Mouse (Mus musculus): ENCODE data around the gene Elmod3. TPM values are rescaled to one million over a fixed set of nuclear protein-coding genes. Genes with fewer than 3 reads are reported as not detected.
A peak's percentile ranks its signal among the peaks of the same experiment; 100 is the strongest.

The Elmod3 gene
- polyA plus RNA-seq, 1 experiment from 2014 or later: 17.0 TPM

DNA sequence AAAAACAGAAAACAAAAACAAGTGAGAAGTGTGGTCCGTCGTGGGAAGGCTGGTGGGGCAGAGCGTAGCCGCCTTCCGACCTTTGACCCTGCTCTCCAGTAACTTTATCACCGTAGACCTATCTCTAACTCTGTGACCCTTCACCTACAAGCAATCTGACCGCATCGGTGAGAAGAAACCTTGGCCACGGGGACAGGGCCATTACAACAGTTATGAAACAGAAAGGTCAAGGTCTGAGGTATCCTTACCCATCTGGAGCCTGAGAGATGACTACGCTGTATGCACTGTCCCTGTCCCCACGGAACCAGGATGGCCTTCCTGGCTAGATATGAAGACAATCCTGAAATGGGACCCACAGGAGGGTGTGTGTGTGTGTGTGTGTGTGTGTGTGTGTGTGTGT is 14.1 kb downstream of the Elmod3 start:
- Histone ChIP-seq H3K27ac (ENCODE audit: low read length) (no peak overlapping the region), H3K4me3 (replicated peaks; ENCODE audit: low read length) (no peak overlapping the region), H3K9ac (replicated peaks; ENCODE audit: low read depth, low read length) (no peak overlapping the region), H3K4me2 (ENCODE audit: low read length) (no peak overlapping the region), H3K27me3 (replicated peaks; ENCODE audit: control insufficient read depth, insufficient read depth, low read length) (no peaks in the 10 kb centered on the region), H3K9me3 (ENCODE audit: control insufficient read depth, low read length) (no peaks in the 10 kb centered on the region), H3K4me1 (replicated peaks; ENCODE audit: control insufficient read depth, insufficient read depth, low read length) (no peaks in the 10 kb centered on the region), H3K36me3 (ENCODE audit: control insufficient read depth, insufficient read depth) (no peaks in the 10 kb centered on the region)
- 93% methylated on average over 11 of the region's 11 CpGs for WGBS
- no peak for ATAC-seq

DNA sequence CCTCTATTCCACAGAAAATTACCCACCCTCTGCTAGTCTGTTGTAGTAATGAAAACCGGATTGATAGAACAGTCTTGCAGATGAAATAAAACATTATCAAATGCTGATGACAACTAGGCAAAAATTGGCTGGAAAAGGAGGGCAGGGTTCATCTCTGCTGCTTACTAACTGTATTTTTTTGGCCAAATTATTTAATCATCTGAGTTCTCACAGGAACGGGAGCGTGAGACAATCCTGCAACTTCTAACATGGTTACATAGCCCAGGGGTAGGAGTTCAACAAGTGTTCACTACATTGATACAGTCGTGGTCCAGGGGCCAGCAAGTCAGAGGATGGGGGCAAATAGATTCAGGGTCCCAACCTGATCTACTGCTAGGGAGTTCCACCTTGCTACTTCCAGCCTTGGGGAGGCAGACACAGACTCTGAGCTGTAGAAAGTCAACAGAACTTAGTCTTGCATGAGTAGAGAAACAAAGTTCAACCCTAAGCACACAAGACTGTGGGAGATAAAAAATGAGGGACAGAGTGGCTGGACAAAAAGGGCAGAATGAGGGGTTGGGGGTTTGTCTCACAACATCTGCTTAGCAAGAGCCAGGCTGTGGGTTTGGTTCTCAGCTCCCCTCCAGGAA is 14.9 kb downstream of the Elmod3 start:
- Histone ChIP-seq H3K4me3 (replicated peaks; ENCODE audit: low read length) (no peak overlapping the region), H3K27me3 (replicated peaks; ENCODE audit: control insufficient read depth, insufficient read depth, low read length) (no peaks in the 10 kb centered on the region), H3K9me3 (ENCODE audit: control insufficient read depth, low read length) (no peaks in the 10 kb centered on the region), H3K4me2 (ENCODE audit: low read length) (no peak overlapping the region), H3K9ac (replicated peaks; ENCODE audit: low read depth, low read length) (no peak overlapping the region), H3K36me3 (ENCODE audit: control insufficient read depth, insufficient read depth) (no peaks in the 10 kb centered on the region), H3K27ac (ENCODE audit: low read length) (no peak overlapping the region), H3K4me1 (replicated peaks; ENCODE audit: control insufficient read depth, insufficient read depth, low read length) (no peaks in the 10 kb centered on the region)
- 91% methylated on average over 4 of the region's 4 CpGs for WGBS
- no peak for ATAC-seq

DNA sequence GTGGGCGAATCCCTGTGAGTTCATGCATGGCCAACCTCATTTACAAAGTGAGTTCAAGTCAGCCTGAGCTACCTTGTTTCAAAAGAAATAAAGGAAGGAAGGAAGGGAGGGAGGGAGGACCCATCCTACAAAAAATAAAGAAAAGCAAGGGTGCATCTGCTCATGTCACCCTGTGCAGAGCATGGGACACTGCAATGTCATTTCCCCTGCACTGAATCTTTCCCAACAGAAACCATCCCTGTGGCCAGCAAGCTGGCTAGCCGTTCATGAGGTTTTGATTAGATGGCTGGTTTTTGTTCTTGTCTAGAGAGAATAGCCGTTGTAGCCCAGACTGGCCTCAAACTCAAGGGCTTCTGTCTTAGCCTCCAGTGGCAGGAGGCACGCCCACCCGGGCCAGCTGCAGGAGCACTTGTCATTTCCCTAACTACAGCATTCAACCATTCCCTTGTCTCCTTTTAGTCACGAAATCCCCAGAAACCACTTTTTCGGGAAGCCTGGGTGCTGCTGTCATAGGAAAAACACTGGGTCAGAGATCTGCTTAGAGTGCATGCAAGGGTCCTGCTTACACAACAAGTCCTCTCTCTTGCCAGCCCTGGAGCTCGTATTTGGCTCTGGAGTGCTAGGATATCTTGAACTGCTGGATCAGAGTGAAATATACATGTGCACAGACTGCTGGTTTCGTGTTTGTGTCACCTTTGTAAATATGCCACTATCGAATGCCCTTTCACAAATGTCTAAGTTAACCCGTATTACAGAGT is 16.4 kb downstream of the Elmod3 start:
- ATAC-seq: no peak
- WGBS: 71% methylated on average over 11 of the region's 11 CpGs

DNA sequence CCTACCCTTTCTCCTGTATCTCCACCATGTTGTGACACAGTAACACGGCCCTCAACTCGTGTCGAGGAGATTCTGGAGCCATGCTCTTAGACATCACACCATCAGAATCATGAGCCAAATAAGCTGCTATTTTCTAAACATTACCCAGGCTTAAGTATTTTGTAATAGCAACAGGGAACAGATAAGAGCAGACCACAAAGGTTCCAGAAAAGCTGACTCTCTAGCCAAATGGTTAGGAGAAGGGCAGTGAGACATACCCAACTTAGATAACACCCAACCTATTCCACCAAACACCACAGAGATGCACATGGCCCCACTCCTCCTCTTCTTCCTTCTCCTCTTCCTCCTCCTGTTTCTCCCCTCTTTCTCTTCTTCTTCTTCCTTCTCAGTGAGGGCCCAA is 22.2 kb downstream of the Elmod3 start:
- Histone ChIP-seq H3K4me3 (replicated peaks; ENCODE audit: low read length) (no peak overlapping the region), H3K9ac (replicated peaks; ENCODE audit: low read depth, low read length) (no peak overlapping the region), H3K4me2 (ENCODE audit: low read length) (no peak overlapping the region), H3K36me3 (ENCODE audit: control insufficient read depth, insufficient read depth) (no peaks in the 10 kb centered on the region), H3K4me1 (replicated peaks; ENCODE audit: control insufficient read depth, insufficient read depth, low read length) (no peaks in the 10 kb centered on the region), H3K27ac (ENCODE audit: low read length) (no peak overlapping the region), H3K27me3 (replicated peaks; ENCODE audit: control insufficient read depth, insufficient read depth, low read length) (no peaks in the 10 kb centered on the region), H3K9me3 (ENCODE audit: control insufficient read depth, low read length) (no peaks in the 10 kb centered on the region)
- 86% methylated on average over 3 of the region's 3 CpGs for WGBS
- ATAC-seq: no peak

More for the DNA sequence above, 16.4 kb downstream of the Elmod3 start:
- H3K9me3 ChIP-seq (ENCODE audit: control insufficient read depth, low read length): no peaks in the 10 kb centered on the region
- H3K9ac ChIP-seq (replicated peaks; ENCODE audit: low read depth, low read length): no peak overlapping the region
- no peak overlapping the region for H3K4me2 ChIP-seq (ENCODE audit: low read length)
- no peak overlapping the region for H3K4me3 ChIP-seq (replicated peaks; ENCODE audit: low read length)
- no peaks in the 10 kb centered on the region for H3K27me3 ChIP-seq (replicated peaks; ENCODE audit: control insufficient read depth, insufficient read depth, low read length)
- H3K4me1 ChIP-seq (replicated peaks; ENCODE audit: control insufficient read depth, insufficient read depth, low read length): no peaks in the 10 kb centered on the region
- no peak overlapping the region for H3K27ac ChIP-seq (ENCODE audit: low read length)
- H3K36me3 ChIP-seq (ENCODE audit: control insufficient read depth, insufficient read depth): no peaks in the 10 kb centered on the region

DNA sequence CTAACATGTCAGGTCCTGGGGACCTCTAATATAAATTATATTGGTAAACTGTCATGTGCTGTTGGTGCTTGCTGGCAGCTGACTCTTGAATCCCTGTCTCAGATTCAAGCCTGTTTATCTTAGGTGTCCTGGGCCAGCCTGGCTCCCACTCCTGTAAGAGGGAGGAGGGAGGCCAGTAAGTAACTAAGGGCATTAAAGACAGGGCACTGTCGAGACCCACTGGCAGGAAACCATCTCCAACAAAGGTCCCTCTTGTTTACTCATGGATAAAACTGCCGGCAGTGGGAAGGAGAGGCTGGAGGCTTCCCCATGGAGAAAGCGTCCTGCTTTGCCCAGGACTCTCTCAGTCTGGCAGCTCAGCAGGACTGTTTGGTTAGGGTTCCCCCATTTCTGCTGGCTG is 26.4 kb downstream of the Elmod3 start:
- Histone ChIP-seq H3K4me1 (replicated peaks; ENCODE audit: control insufficient read depth, insufficient read depth, low read length) (no peaks in the 10 kb centered on the region), H3K4me2 (ENCODE audit: low read length) (no peak overlapping the region), H3K27me3 (replicated peaks; ENCODE audit: control insufficient read depth, insufficient read depth, low read length) (no peaks in the 10 kb centered on the region), H3K9ac (replicated peaks; ENCODE audit: low read depth, low read length) (no peak overlapping the region), H3K36me3 (ENCODE audit: control insufficient read depth, insufficient read depth) (no peaks in the 10 kb centered on the region), H3K9me3 (ENCODE audit: control insufficient read depth, low read length) (no peaks in the 10 kb centered on the region), H3K4me3 (replicated peaks; ENCODE audit: low read length) (no peak overlapping the region), H3K27ac (ENCODE audit: low read length) (no peak overlapping the region)
- WGBS: 58% methylated on average over 3 of the region's 3 CpGs
- ATAC-seq: no peak

DNA sequence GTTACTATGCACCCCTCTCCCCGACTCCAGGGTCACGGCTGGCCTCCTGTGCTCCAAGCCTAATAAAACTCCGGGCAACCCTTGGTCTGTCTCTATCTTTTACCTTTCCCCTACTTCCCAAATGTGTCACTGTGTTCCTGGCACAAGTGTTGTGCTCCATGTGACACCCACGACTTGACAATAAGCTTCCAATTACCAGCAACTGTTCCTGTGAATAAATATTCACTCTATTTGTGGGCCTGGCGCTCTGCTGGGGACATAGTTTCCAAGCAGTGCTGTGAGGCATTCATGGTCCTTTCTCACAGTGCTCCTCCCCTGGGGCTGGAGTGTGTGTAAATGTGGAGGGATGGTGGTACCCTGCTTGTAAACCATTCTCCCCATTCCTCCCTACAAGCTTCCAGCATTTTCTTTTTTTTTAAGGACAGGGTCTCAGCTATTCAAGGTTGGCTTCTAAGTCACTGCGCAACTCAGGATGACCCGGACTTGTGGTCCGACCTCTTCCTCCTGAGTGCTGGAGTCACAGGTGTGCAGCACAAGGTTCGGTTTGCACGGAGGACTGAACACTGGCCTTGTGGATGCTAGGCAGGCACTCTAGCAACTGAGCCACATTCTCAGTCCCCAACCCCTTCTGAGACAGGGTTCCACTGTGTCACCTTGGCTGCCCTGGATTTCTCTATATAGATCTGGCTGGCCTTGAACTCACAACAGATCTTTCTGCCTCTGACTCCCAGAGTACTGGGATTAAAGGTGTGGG is 27.4 kb downstream of the Elmod3 start:
- H3K4me2 ChIP-seq (ENCODE audit: low read length): no peak overlapping the region
- no peaks in the 10 kb centered on the region for H3K9me3 ChIP-seq (ENCODE audit: control insufficient read depth, low read length)
- H3K27me3 ChIP-seq (replicated peaks; ENCODE audit: control insufficient read depth, insufficient read depth, low read length): no peaks in the 10 kb centered on the region
- H3K9ac ChIP-seq (replicated peaks; ENCODE audit: low read depth, low read length): no peak overlapping the region
- H3K36me3 ChIP-seq (ENCODE audit: control insufficient read depth, insufficient read depth): no peaks in the 10 kb centered on the region
- H3K27ac ChIP-seq (ENCODE audit: low read length): no peak overlapping the region
- WGBS: 88% methylated on average over 10 of the region's 10 CpGs
- ATAC-seq: no peak
- H3K4me3 ChIP-seq (replicated peaks; ENCODE audit: low read length): no peak overlapping the region
- peaks cover under 1% of the 10 kb centered on the region; the same call in 1 of the 2 replicates for H3K4me1 ChIP-seq (replicated peaks; ENCODE audit: control insufficient read depth, insufficient read depth, low read length)

DNA sequence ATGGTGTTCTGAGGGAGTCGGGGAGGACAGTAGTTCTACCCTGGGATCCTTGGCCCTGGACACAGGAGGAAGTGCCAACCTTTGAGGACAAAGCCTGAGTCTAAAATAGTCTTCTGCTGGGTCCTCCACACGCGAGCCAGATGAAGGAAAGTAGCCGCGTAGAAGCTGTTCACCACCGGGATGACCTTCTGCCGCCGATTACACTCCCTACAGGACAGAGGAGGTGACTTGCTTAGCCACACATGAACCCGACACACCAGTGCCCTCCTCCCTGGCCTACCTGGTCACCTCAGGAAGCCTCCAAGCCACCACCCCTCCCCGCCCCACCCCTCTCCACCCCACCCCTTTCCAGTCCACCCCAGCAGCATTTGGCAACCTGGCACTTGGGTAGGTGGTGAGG is 29.5 kb downstream of the Elmod3 start:
- 92% methylated on average over 9 of the region's 10 CpGs for WGBS

DNA sequence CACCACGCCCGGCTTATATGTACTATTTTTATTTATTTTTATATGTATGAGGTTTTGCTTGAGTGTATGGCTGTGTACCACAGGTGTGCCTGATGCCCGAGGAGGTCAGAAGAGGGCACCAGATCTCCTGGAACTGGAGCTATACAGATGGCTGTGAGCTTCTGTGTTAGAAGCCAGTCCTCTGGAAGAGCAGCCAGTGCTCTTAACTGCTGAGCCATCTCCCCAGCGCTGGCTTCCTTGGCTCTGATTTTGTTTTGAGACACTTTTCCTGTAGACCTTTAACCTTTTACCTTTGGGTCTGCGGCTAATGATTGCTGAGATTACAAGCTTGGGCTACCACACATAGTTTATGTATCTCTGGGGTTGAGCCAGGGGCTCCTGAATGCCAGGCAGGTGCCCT is 30.7 kb downstream of the Elmod3 start:
- H3K27me3 ChIP-seq (replicated peaks; ENCODE audit: control insufficient read depth, insufficient read depth, low read length): no peaks in the 10 kb centered on the region
- H3K9me3 ChIP-seq (ENCODE audit: control insufficient read depth, low read length): no peaks in the 10 kb centered on the region
- H3K27ac ChIP-seq (ENCODE audit: low read length): no peak overlapping the region
- ATAC-seq: no peak
- H3K4me3 ChIP-seq (replicated peaks; ENCODE audit: low read length): no peak overlapping the region
- peaks cover 2% of the 10 kb centered on the region; the same call in 1 of the 2 replicates for H3K4me1 ChIP-seq (replicated peaks; ENCODE audit: control insufficient read depth, insufficient read depth, low read length)
- WGBS: 90% methylated on average over 5 of the region's 5 CpGs
- no peak overlapping the region for H3K4me2 ChIP-seq (ENCODE audit: low read length)
- no peaks in the 10 kb centered on the region for H3K36me3 ChIP-seq (ENCODE audit: control insufficient read depth, insufficient read depth)
- H3K9ac ChIP-seq (replicated peaks; ENCODE audit: low read depth, low read length): no peak overlapping the region

More for the DNA sequence above, 29.5 kb downstream of the Elmod3 start:
- Histone ChIP-seq H3K27me3 (replicated peaks; ENCODE audit: control insufficient read depth, insufficient read depth, low read length) (no peaks in the 10 kb centered on the region), H3K4me1 (replicated peaks; ENCODE audit: control insufficient read depth, insufficient read depth, low read length) (peaks cover 2% of the 10 kb centered on the region; the same call in 1 of the 2 replicates), H3K36me3 (ENCODE audit: control insufficient read depth, insufficient read depth) (no peaks in the 10 kb centered on the region), H3K4me3 (replicated peaks; ENCODE audit: low read length) (no peak overlapping the region), H3K4me2 (ENCODE audit: low read length) (no peak overlapping the region), H3K9ac (replicated peaks; ENCODE audit: low read depth, low read length) (no peak overlapping the region), H3K9me3 (ENCODE audit: control insufficient read depth, low read length) (no peaks in the 10 kb centered on the region), H3K27ac (ENCODE audit: low read length) (no peak overlapping the region)
- no peak for ATAC-seq

DNA sequence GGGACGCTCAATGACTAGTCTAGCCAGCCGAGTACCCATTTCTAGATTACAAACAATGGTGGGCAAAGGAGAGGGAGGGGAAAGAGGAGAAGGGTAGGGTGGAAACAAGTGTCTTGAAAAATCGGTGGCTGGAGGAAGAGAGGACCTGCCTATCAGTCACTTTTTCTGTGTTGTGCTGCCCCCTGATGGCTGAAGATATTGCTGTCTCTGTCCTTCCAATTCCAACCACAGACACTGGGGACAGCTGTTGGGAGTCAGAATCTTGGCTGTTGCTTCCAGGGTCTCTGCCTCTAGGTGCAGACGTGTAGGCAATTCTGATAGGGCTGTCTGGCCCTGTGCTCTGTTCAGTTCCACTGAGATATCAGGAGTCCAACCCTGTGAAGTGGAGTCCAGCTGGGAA is 32.2 kb downstream of the Elmod3 start:
- Histone ChIP-seq H3K36me3 (ENCODE audit: control insufficient read depth, insufficient read depth) (no peaks in the 10 kb centered on the region), H3K4me2 (ENCODE audit: low read length) (no peak overlapping the region), H3K9me3 (ENCODE audit: control insufficient read depth, low read length) (no peaks in the 10 kb centered on the region), H3K4me1 (replicated peaks; ENCODE audit: control insufficient read depth, insufficient read depth, low read length) (peaks cover 2% of the 10 kb centered on the region; the same call in 1 of the 2 replicates), H3K4me3 (replicated peaks; ENCODE audit: low read length) (no peak overlapping the region), H3K27ac (ENCODE audit: low read length) (no peak overlapping the region), H3K9ac (replicated peaks; ENCODE audit: low read depth, low read length) (no peak overlapping the region; the same call in 1 of the 2 replicates), H3K27me3 (replicated peaks; ENCODE audit: control insufficient read depth, insufficient read depth, low read length) (no peaks in the 10 kb centered on the region)
- 4% methylated on average over 4 of the region's 4 CpGs for WGBS
- ATAC-seq: peak; percentile 93
